Mouse (Mus musculus): ENCODE results near the gene Ccdc7a.

Gene Ccdc7a

DNA sequence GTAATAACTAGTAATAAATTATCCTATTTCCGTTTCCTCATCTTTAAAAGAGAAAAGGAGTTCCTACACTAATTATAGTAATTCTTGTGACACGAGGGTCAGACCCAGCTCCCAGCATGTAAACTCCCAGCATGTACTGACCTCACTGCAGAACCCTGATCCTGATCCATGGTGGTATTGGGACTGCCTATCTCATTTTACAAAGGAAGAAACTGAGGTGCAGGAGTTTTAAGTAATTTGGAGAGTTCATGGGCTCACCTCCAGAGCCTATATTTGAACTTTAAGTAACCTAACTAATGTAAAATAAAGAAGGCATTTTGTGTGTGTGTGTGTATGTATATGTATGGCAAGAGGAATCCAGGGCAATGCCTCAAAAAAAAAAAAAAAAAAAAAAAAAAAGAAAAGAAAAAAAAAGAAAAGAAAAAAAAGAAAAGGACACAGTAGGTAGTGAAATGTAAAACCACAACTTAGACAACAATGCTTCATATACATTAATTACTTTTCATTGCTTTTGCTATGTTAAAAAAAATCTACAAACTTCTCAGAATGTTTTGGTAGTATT is 378.8 kb downstream of the Ccdc7a start:
- no peak for DNase-seq (ENCODE audit: low read depth)

DNA sequence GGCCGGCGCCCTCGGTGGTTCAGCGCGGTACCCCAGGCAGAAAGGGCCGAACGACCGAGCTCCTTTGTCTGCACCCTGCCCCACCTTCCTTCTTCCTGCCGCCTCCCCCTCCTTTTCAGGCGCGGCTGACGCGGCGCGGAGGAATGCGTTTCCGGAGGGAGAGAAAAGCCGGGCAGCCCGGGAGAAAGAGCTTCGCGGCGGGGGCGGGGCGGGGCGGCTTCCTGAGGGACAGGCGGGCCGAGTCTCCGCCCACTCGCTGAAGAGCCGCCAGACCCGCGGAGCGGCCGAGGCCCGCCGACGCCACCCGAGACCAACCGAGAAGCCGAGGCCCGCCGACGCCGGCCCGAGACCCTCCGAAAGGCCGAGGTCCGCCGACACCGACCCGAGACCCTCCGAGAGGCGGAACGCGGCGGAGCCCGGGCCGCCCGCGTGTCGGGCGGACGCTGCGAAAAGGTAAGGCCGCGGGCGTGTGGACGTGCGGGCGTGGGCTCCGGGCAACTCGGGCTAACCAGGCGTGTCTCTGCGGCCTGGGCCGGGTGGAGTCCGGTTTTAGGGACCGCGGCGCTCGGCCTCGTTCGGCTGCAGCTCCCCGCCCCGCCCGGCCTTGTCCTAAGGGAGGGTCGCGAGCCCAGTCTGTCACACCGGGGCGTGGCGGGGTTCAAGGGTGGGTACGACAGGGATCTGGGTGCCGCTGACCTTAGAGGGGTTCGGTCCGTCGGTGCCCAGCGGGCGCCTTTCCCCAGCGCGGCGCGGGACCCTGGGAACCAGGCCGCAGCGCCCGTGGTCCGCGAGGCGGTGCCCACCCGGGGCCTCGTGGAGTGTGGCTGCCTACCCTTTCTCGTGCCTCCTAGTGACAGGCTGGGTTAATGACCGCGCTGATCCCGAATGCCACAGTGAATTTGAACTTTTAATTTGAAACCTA is 379.5 kb downstream of the Ccdc7a start, which contains the start of gene Itgb1:
TSS of gene Itgb1 (plus strand) at position 148 of the 922 bp plus-strand sequence.
- peak; percentile 66 for DNase-seq (ENCODE audit: low read depth)

DNA sequence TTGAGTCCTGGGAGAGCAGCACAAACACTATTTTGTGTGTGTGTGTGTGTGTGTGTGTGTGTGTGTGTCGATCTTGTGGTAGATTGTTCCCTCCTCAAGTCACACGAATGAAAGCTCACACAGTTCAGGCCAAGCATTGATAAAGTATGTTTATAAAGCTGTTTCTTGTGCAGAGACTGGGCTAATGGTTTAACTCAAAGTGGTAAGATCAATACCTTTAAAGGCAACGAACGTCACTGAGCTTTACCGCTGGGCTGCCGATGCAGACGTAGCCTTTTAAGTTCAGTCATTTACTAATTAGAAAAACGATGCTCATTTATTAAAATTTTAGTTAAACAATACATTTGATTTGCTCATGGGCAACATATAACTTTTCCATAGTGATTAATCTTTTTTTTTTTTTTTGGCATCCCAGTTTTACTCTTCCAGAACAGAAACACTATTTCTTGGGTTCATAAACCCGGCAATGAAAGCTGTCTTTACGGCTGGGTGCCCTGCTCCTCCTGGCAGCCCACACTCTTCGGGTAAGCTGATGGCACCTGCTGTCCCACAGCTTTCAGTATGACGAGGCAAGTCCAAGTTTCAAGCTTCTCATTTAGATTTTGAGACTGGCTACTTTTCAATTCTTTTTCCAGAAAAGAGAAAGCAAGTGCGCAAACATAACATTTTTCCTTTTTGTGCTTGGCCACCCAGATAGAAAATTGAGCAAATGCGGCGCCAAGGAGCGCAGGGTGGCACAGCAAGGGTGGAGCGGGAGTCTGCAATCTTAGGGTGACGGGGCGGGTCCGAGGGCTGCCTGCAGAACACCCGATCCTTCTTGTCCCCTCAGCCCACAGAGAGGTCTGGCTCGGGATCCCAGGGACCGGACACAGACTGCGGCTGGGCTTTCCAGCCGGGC is 380.5 kb downstream of the Ccdc7a start:
- no peak for DNase-seq (ENCODE audit: low read depth)
